Mouse (Mus musculus) layer of hippocampus, postnatal 10 days (tissue): Measurements from ENCODE around the gene Rb1. TPM values are rescaled to one million over a fixed set of nuclear protein-coding genes. Genes with fewer than 3 reads are reported as not detected.

Experiments
- DNase-seq, 2 experiments: peaks; one replicate each; pipeline ENCODE4 v3.0.0; 2021; ENCODE audit warnings: low spot score in 2 of 2
- total RNA-seq, 2 experiments: library from RNA; stranded (reverse); gene quantifications; 2 replicates each; pipeline ENCODE4 v1.2.3; 2021

Rb1 gene
- total RNA-seq, 2 experiments from 2014 or later: 42.4 to 49.7 TPM

DNA sequence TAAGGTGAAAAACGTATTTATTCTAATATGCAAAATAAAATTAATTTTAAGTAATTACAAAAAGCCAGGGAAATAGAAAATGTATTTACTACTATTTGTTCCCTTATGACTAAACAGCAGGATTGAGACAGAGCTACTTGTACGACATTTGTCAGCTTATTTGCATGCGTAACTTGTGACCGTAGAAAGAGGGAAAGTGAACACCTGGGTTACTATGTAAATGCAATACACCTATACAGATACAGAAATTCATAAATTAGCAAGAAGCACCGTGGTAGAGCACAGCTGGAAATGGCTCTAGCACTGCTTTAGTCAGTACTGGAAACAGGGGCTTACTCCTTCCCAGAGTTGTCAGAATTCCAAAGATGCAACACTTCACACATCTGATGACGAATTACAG is 46.5 kb downstream of the Rb1 start:
- no peak for DNase-seq

- no peak for DNase-seq
Observed at GRCm38 (mm10) chr14:73271807-73272206, 53.8 kb downstream of the Rb1 start.

GRCm38 (mm10) chr14:73266166-73266565 is 59.5 kb downstream of the Rb1 start:
- DNase-seq: no peak

- no peak for DNase-seq
Observed at GRCm38 (mm10) chr14:73262210-73262609, 63.4 kb downstream of the Rb1 start.

- DNase-seq: no peak
Observed at GRCm38 (mm10) chr14:73258181-73258580, 67.4 kb downstream of the Rb1 start.

- DNase-seq: no peak
Observed at GRCm38 (mm10) chr14:73257348-73257747, 68.3 kb downstream of the Rb1 start.

- no peak for DNase-seq
Observed at GRCm38 (mm10) chr14:73255426-73255970, 70.1 kb downstream of the Rb1 start.

DNA sequence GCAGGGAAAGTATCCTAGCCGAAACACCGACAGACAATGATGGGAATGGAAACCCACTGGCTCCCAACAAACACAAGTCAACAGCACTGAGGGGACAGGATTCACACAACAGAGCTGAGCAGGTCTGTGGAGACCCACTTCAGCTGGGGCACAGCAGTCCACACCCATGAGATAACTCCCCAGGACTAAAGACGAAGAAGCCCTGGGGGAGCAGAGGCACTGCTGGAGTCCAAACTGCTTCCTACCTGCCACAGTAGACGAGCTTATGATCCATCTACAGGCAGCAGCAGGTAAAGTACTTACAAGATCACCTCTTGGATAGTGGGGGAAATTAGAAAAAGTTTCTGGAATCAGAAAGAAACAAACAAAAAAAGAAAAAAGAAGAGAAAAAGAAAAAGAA is 71.2 kb downstream of the Rb1 start:
- DNase-seq: no peak

DNA sequence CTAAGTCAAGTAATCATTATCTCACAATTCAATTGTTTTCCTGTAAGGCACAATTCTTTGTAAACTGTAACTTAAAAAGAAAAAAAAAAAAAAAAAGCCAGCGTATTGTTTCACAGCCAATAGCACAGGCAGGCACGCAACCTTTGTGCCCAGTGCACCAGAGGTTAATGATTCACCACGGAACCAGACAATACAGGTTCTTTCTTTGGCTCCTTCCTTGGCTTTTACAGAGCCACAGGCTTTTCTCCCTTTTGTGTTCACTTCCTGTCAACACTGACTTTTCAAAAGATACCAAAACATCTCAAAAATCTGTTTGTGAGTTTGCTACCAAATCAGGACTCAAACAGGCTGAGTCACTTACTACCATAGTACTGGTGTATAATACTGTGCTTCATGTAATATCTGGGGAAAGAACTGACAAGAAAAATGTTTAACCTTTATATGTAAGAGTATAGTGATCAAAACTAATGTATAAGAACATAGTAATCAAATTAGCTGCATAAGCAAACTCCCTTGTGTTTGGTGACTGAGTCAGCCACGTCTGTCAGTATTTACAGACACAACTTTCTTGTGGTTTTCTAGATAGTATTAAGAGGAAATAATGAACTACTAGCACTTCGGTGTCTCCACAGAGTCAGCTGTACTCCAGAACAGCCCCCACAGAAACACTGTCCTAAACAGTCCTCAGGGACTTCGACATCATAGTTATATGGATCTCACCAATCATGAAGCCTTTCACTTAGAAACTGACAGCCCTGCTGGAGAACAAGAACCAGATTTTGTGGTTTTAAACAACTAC is 72.0 kb downstream of the Rb1 start:
- no peak for DNase-seq

- no peak for DNase-seq
Observed at GRCm38 (mm10) chr14:73252276-73252675, 73.3 kb downstream of the Rb1 start.

- DNase-seq: no peak
Observed at GRCm38 (mm10) chr14:73250056-73250455, 75.6 kb downstream of the Rb1 start.

- DNase-seq: no peak
Observed at GRCm38 (mm10) chr14:73244061-73244597, 81.5 kb downstream of the Rb1 start.

DNA sequence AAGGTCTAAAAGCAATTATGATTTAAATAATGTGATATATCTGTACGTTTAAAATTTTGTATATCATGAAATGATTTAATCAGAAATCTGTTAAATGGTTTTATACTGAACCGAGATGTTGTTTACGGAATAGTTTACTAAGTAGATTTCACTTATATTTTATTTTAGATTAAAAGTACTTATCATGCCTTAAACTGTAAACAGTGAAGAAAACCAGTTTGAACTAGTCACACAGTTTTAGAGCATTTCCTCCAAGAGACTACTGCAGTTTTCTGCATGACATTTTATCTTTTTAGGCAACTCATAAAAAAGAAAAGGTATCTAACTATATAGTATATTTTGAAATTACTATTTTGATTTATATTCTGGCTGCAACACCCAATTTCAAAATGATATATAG is 85.8 kb downstream of the Rb1 start:
- no peak for DNase-seq

DNA sequence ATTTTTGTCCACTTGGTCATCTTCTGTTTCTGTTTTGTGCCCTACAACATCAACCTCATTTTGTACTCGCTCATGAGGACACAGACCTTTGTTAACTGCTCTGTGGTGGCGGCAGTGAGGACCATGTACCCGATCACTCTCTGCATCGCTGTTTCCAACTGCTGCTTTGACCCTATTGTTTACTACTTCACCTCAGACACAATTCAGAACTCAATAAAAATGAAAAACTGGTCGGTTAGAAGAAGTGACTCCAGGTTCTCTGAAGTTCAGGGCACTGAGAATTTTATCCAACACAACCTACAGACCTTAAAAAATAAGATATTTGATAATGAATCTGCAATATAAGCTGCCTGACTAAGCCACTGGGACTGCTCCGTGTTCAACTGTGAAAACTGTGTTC is 86.3 kb downstream of the Rb1 start:
- DNase-seq: no peak

DNA sequence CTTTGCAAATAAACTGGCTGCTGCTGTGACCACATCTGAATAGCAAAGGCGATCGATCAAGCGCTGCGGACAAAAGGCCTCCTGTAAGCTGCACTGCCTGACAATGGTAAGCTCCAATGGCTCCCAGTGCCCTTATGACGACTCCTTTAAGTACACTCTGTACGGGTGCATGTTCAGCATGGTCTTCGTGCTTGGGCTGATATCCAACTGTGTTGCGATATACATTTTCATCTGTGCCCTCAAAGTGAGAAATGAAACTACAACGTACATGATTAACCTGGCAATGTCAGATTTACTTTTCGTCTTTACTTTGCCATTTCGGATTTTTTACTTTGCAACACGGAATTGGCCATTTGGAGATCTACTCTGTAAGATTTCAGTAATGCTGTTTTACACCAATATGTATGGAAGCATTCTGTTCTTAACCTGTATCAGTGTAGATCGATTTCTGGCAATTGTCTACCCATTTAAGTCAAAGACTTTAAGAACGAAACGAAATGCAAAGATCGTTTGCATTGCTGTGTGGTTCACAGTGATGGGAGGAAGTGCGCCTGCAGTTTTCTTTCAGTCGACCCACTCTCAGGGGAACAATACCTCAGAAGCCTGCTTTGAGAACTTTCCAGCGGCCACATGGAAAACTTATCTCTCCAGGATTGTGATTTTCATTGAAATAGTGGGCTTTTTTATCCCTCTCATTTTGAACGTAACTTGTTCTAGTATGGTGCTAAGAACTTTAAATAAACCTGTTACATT is 86.9 kb downstream of the Rb1 start:
- peak; percentile 15 to 37 for DNase-seq

DNA sequence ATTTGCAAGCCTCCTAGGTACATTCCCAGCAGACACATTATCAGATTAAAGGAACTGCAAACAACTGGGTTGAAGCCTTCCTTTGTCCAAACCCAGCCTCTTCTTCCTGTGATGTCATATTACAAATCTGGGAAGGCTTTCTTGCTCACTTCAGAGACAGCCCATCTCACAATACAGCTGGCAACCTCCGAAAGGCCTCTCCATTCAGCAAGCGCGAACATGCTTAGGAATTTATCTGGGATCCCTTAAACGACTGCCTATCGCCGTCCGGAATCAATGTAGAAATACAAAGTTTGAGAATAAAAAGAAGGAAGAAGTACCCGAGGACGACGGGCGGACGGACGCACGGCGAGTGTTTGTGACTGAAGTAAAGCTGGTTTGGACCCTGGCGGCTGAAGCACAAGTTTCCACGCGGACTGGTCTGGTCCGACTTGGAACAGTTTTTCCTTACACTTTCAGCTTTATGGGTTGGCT is 87.7 kb downstream of the Rb1 start, which contains the start of gene Lpar6:
Gene Lpar6, plus strand, starts transcription at position 48 of the 474 bp plus-strand sequence.
- DNase-seq: peak; percentile 23 to 25

DNA sequence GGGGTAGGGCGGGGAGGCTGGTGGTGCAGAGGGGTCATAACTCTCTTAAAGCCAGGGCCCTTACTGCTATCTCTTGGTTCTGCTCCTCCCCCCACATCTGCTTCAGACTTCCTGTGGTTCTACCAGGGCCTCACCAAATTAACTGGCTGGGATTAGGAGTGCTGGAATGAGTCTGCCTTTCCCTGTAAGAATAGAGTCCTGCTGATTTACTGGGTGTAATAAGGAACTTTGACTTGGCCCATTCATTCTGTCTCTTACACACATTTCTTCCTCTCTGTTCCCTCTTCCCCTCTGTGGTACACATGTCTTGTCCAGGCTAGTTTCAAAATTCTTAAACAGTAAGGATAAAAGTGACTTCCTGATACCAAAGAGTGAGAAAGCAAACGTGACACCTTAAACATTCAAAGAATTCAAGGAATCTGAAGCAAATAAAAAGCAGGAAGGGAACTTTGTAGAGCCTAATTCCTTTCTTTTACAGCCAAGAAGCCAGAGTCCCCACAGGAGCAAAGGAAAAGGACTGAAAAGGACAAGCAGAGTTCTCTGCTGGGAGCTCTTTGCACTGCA is 91.1 kb downstream of the Rb1 start:
- DNase-seq: no peak

GRCm38 (mm10) chr14:73231286-73231982 is 94.2 kb downstream of the Rb1 start:
- no peak for DNase-seq

- no peak for DNase-seq
Observed at GRCm38 (mm10) chr14:73226849-73227248, 98.8 kb downstream of the Rb1 start.

DNA sequence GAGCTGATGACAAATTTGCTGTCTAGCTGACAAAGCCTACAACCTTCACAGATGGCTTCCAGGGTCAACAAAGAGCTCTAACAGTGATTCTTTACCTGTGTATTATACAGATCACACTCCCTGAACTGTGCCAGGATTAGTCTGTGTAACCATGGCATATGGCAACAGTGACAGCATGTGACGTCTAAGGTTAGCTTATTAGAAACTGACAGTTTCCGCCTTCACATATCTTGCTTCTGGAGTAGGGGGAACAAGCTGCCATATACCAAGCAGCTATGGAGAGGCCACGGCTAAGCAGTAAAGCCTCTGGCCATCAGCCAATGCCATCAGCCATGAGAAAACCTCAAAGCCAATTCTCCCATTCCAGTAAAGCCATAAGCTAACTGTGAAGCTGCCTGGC is 99.3 kb downstream of the Rb1 start:
- DNase-seq: no peak
